Mouse (Mus musculus) embryonic fibroblast, embryonic 13.5 days (primary cell): Measurements from ENCODE around the gene Purb.
A peak's percentile ranks its signal among the peaks of the same experiment; 100 is the strongest.

ENCODE experiments used
- CTCF ChIP-seq: IDR thresholded peaks from 2 replicates; pipeline ENCODE4 v1.5.1; 2011; ENCODE audit warnings: mild to moderate bottlenecking, control low read depth, low read length, moderate library complexity, borderline replicate concordance; ENCODE audit not compliant: insufficient read depth
- POLR2A ChIP-seq: IDR thresholded peaks from 2 replicates; pipeline ENCODE4 v1.6.1; 2011; ENCODE audit warnings: low read depth, mild to moderate bottlenecking, control low read depth, low read length, moderate library complexity

DNA sequence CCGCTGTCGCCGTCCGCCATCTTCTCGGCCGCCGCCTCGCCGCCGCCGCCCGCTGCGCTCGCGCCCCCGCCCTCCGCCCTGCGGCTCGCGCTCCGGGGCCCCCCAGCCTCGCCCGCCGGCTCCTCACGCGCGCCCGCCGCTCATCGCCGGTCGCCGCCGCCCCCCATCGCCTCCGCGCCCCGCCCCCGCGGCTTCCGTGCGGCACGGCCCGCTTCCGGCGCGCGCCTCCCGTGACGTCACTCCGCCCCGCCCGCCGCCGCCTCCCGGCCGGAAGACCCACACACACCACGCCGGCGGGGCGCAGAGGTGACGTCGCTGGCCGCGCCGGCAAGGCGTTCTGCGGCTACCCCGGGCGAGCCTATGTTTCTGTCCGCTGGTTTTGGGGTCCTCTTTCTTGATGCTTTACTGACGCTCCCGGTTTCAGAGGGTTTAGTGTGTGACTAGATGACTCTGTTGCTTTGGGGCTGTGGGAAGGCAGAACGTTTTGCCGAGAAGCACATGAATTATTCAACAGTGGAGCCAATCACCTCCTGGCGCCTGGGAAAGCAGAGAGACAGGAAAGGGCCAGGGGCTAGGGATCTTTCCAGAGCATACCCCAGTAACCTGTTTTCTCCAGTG is at the start of gene Purb:
- TF ChIP-seq CTCF (no peak), POLR2A (peak; percentile 87)
